Mouse (Mus musculus) intestine, embryonic 15.5 days (tissue): ENCODE measurements around the gene Kcnj5. TPM values are rescaled to one million over a fixed set of nuclear protein-coding genes. Genes with fewer than 3 reads are reported as not detected.
A peak's percentile ranks its signal among the peaks of the same experiment; 100 is the strongest.

Experiments used
- ATAC-seq: fragments of 200-750 bp; cut with Nextera tagmentation; 2 replicates; pipeline ENCODE4 v1.8.0; 2017; ENCODE audit warnings: moderate TSS enrichment, moderate library complexity
- H3K27ac ChIP-seq: fragments of 300-500 bp; sonication (generic); 2 replicates; pipeline ENCODE4 v1.5.1; 2015; ENCODE audit warnings: mild to moderate bottlenecking, inconsistent platforms
- H3K27me3 ChIP-seq: fragments of 300-500 bp; sonication (generic); replicated peaks from 2 replicates; pipeline ENCODE4 v1.6.1; 2015; ENCODE audit warnings: inconsistent platforms
- H3K36me3 ChIP-seq: fragments of 300-500 bp; sonication (generic); 2 replicates; pipeline ENCODE4 v1.6.1; 2015; ENCODE audit warnings: inconsistent platforms
- H3K4me1 ChIP-seq: fragments of 300-500 bp; sonication (generic); replicated peaks from 2 replicates; pipeline ENCODE4 v1.6.1; 2015; ENCODE audit warnings: inconsistent platforms
- H3K4me2 ChIP-seq: fragments of 300-500 bp; sonication (generic); replicated peaks from 2 replicates; pipeline ENCODE4 v1.6.1; 2015; ENCODE audit warnings: mild to moderate bottlenecking, inconsistent platforms
- H3K4me3 ChIP-seq: fragments of 300-500 bp; sonication (generic); replicated peaks from 2 replicates; pipeline ENCODE4 v1.5.1; 2015; ENCODE audit warnings: inconsistent platforms
- H3K9ac ChIP-seq: fragments of 300-500 bp; sonication (generic); 2 replicates; pipeline ENCODE4 v1.6.1; 2015; ENCODE audit warnings: inconsistent platforms
- H3K9me3 ChIP-seq: fragments of 300-500 bp; sonication (generic); 2 replicates; pipeline ENCODE4 v1.6.1; 2016; ENCODE audit warnings: inconsistent platforms
- WGBS: fragments of 180-500 bp; shearing (Covaris S2); methylation state at CpG from one replicate; pipeline ENCODE4 v1.1.7; 2015; 5-methylcytosine and 5-hydroxymethylcytosine counted together
- polyA plus RNA-seq: library from polyadenylated mRNA; unstranded; fragments of >200 nt; fragmentation: Nextera tagmentation; extraction: Ambion mirVana; gene quantifications from 2 replicates; pipeline ENCODE4 v1.2.1, GENCODE M21; 2015

Kcnj5 gene
- polyA plus RNA-seq: 0.10 and 0.15 TPM in 2 replicates

DNA sequence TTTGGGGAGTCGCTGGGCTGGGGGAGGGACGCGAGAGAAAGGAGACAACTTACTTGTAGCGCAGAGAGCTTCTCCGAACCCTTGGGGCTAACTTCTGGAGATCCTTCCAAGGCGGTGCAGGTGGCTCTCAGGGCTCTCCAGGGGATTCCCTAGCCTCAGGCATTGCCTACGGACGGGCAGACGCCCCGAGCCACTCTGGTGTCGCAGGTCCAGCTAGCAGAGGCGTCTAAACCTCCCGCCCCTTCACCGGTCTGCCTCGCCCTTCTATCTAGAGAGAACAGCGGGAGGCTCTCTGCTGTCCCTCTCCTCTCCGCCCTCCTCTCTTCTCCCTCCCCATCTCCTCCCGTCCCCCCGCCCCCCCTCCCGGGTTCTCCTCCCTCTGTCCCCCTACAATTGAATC is at the start of gene Kcnj5:
Kcnj5 (minus strand) TSS at position 300 of the 400 bp plus-strand sequence.
- WGBS: 2% methylated on average over 18 of the region's 20 CpGs
- Histone ChIP-seq H3K9ac (no peak within 1 kb of the TSS), H3K4me2 (peak within 1 kb of the TSS; percentile 58), H3K36me3 (no peaks in the 10 kb centered on the region), H3K27ac (no peak within 1 kb of the TSS), H3K9me3 (no peaks in the 10 kb centered on the region), H3K27me3 (peaks cover 42% of the 10 kb centered on the region), H3K4me1 (peaks cover 8% of the 10 kb centered on the region), H3K4me3 (peak within 1 kb of the TSS; percentile 23)
- peak; percentile 49; the same call in 1 of the 2 replicates for ATAC-seq

DNA sequence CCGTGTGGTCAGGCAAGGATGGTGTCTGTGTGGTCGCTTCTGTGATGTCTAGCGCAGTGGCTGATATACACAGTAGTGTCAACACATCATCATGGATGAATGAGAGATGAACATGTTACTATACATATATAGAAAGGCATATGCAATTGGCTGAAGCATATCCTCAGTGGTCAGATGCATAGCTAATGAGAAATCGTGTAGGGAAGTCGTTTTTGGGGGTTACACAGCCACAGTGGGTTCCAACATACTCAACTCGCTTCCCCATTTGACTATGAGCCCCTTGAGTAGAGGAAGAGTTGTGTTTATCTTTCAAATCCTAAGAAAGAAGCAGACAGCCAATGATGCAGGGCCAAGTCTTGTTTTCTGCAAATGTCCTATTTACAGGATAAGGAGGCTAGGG is 48.6 kb upstream of the Kcnj5 start:
- H3K4me3 ChIP-seq: no peak overlapping the region
- no peak overlapping the region for H3K4me2 ChIP-seq
- ATAC-seq: no peak
- H3K9ac ChIP-seq: no peak overlapping the region
- no peaks in the 10 kb centered on the region for H3K27me3 ChIP-seq
- no peak overlapping the region for H3K27ac ChIP-seq
- H3K4me1 ChIP-seq: no peaks in the 10 kb centered on the region
- 81% methylated on average over 6 of the region's 6 CpGs for WGBS
- no peaks in the 10 kb centered on the region for H3K36me3 ChIP-seq
- H3K9me3 ChIP-seq: no peaks in the 10 kb centered on the region

GRCm38 (mm10) chr9:32391701-32392100 is 47.6 kb upstream of the Kcnj5 start:
- H3K4me2 ChIP-seq: no peak overlapping the region
- no peak overlapping the region for H3K9ac ChIP-seq
- WGBS: 82% methylated on average over 9 of the region's 9 CpGs
- H3K4me1 ChIP-seq: no peaks in the 10 kb centered on the region
- H3K27me3 ChIP-seq: no peaks in the 10 kb centered on the region
- no peaks in the 10 kb centered on the region for H3K9me3 ChIP-seq
- ATAC-seq: no peak
- H3K36me3 ChIP-seq: no peaks in the 10 kb centered on the region
- H3K27ac ChIP-seq: no peak overlapping the region
- H3K4me3 ChIP-seq: no peak overlapping the region

DNA sequence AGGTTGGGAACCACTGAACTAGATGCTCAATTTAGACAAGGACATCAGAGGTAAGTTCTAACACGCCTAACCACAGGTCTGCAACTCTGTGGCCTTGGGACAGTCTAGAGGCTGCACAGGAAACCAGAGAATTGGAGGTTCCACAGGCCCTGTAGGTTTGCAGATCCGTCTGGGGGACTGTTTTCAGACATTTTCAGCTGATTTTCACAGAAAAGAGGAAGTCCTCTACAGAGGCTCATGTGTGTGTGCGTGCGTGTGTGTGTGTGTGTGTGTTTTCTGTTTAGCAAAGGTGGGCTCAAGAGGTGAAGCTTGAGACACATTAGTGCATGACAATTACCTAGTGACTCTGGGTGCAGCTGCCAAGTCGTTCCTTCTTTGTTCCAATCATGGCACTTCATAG is 46.9 kb upstream of the Kcnj5 start:
- 79% methylated on average over 5 of the region's 5 CpGs for WGBS
- Histone ChIP-seq H3K27me3 (no peaks in the 10 kb centered on the region), H3K27ac (no peak overlapping the region), H3K4me1 (no peaks in the 10 kb centered on the region), H3K9ac (no peak overlapping the region), H3K4me3 (no peak overlapping the region), H3K36me3 (no peaks in the 10 kb centered on the region), H3K9me3 (no peaks in the 10 kb centered on the region), H3K4me2 (no peak overlapping the region)
- ATAC-seq: no peak

GRCm38 (mm10) chr9:32388120-32388519 is 44.0 kb upstream of the Kcnj5 start:
- H3K9me3 ChIP-seq: no peaks in the 10 kb centered on the region
- H3K36me3 ChIP-seq: no peaks in the 10 kb centered on the region
- no peaks in the 10 kb centered on the region for H3K4me1 ChIP-seq
- H3K4me3 ChIP-seq: no peak overlapping the region
- no peak overlapping the region for H3K9ac ChIP-seq
- no peak for ATAC-seq
- no peaks in the 10 kb centered on the region for H3K27me3 ChIP-seq
- WGBS: 85% methylated on average over 1 of the region's 1 CpGs
- H3K4me2 ChIP-seq: no peak overlapping the region
- H3K27ac ChIP-seq: no peak overlapping the region

- no peaks in the 10 kb centered on the region for H3K36me3 ChIP-seq
- H3K4me1 ChIP-seq: no peaks in the 10 kb centered on the region
- no peak for ATAC-seq
- no peak overlapping the region for H3K4me2 ChIP-seq
- H3K27me3 ChIP-seq: no peaks in the 10 kb centered on the region
- no peak overlapping the region for H3K9ac ChIP-seq
- H3K27ac ChIP-seq: no peak overlapping the region
- no peaks in the 10 kb centered on the region for H3K9me3 ChIP-seq
- no peak overlapping the region for H3K4me3 ChIP-seq
- 82% methylated on average over 4 of the region's 4 CpGs for WGBS
Observed at GRCm38 (mm10) chr9:32384906-32385305, 40.8 kb upstream of the Kcnj5 start.

DNA sequence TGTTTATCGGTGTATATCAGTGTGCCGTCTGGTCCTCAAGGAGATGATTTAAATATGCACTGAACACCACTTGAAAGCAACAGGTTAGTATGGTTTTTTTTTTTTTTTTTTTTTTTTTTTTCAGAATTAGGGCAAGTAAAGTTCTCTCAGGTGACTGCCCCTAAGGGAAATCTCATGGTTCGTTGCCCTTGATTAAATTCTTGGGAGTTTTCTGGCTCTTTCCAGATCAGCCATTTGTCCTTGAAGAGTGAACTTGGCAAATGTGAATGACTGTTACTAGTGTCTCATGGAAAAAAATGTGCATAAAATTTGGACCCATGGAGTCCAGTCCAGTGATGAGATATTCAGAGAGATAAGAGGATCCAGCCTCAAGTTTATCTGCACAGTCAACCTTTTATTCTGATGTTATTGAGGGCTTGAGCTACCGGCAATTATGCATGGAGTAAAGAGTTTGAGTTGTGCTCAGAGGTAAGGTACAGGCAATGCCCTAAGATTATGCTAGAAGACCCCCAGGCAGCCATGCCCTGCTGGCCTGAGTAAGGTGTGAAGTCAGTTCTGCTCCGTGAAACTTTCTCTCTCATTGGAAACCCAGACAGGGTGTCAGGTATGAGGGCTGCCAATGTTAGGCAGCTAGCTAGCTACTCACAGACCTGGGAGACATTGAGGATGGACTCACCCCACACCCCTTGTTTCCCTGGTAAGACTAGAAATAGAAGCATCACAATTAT is 32.9 kb upstream of the Kcnj5 start:
- no peak for ATAC-seq
- Histone ChIP-seq H3K4me3 (no peak overlapping the region), H3K4me2 (no peak overlapping the region), H3K27me3 (no peaks in the 10 kb centered on the region), H3K4me1 (no peaks in the 10 kb centered on the region), H3K27ac (no peak overlapping the region), H3K36me3 (no peaks in the 10 kb centered on the region), H3K9ac (no peak overlapping the region), H3K9me3 (no peaks in the 10 kb centered on the region)
- 70% methylated on average over 5 of the region's 5 CpGs for WGBS

GRCm38 (mm10) chr9:32376031-32376430 is 31.9 kb upstream of the Kcnj5 start:
- Histone ChIP-seq H3K27ac (no peak overlapping the region), H3K9ac (no peak overlapping the region)

DNA sequence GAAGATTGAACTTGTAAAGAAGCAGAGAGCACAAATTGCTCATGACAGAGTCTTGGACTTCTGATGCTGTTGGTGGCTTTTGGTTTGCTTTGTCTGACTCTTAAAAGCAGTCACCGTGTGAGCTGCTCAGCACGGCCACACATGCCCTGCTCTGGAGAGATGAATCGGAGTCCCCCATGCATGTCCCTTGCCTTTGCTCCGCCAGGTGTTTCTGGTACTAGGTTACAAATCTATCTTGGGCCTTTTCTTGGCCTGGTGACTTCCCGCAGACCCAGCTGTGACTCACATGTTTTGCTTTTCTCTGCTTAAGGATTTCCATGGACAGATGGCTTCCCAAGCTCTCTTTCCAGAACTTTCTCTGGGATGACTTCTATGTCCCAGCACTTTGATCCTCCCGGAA is 29.5 kb upstream of the Kcnj5 start:
- H3K9ac ChIP-seq: no peak overlapping the region
- WGBS: 92% methylated on average over 6 of the region's 6 CpGs
- H3K9me3 ChIP-seq: no peaks in the 10 kb centered on the region
- H3K4me2 ChIP-seq: no peak overlapping the region
- H3K4me3 ChIP-seq: no peak overlapping the region
- no peak for ATAC-seq
- no peaks in the 10 kb centered on the region for H3K4me1 ChIP-seq
- H3K27me3 ChIP-seq: no peaks in the 10 kb centered on the region
- no peak overlapping the region for H3K27ac ChIP-seq
- no peaks in the 10 kb centered on the region for H3K36me3 ChIP-seq

More at GRCm38 (mm10) chr9:32376031-32376430, 31.9 kb upstream of the Kcnj5 start:
- ATAC-seq: no peak
- no peaks in the 10 kb centered on the region for H3K4me1 ChIP-seq
- H3K36me3 ChIP-seq: no peaks in the 10 kb centered on the region
- H3K4me2 ChIP-seq: no peak overlapping the region
- H3K27me3 ChIP-seq: no peaks in the 10 kb centered on the region
- WGBS: 77% methylated on average over 7 of the region's 7 CpGs
- H3K4me3 ChIP-seq: no peak overlapping the region
- no peaks in the 10 kb centered on the region for H3K9me3 ChIP-seq

DNA sequence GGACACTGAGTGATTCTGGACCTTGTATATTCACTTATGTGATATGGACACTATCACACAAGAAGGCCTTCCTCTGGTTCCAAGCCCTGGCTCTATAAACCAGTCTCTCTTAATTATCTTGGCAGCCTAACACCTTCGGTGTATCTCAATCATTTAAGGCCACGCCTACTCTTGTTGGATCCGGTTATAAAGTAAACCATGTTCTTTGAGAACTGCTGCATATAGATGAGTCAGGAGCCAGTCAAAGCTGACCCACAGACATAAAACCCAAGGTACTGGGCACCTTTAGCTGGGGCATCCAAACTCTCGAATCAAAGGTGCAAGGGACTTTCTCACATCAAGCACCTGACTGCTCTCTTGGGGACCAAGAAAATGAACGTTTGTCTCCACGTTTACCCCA is 28.1 kb upstream of the Kcnj5 start, which contains the start of gene Kcnj1:
Kcnj1 (plus strand) TSS at position 292 of the 400 bp plus-strand sequence.
- Histone ChIP-seq H3K4me3 (no peak within 1 kb of the TSS), H3K27me3 (no peaks in the 10 kb centered on the region)
- WGBS: 78% methylated on average over 6 of the region's 6 CpGs

DNA sequence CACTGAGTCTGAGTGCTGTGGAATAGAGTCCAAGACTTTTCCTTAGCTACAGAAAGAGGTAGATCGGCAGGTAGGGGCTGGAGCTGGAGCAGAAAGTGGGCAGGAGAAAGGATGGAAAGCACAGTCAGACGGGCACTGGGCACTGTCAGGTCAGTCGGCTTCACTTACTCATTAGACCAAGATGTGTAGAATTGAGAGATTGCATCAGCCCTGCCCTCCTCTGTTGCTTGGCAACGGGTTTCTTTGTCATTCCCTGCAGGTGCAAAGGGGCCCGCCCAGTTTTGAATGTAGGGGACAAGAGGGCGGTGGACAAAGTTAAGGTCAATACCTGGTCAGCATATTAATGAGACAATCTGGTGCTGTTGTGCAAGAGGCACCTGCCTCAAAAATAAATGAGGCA is 25.2 kb upstream of the Kcnj5 start:
- H3K36me3 ChIP-seq: no peaks in the 10 kb centered on the region
- no peaks in the 10 kb centered on the region for H3K27me3 ChIP-seq
- H3K4me1 ChIP-seq: no peaks in the 10 kb centered on the region
- no peak for ATAC-seq
- 56% methylated on average over 6 of the region's 6 CpGs for WGBS
- no peak overlapping the region for H3K4me3 ChIP-seq
- H3K4me2 ChIP-seq: no peak overlapping the region
- no peak overlapping the region for H3K27ac ChIP-seq
- H3K9me3 ChIP-seq: no peaks in the 10 kb centered on the region
- no peak overlapping the region for H3K9ac ChIP-seq

More for the DNA sequence above, 28.1 kb upstream of the Kcnj5 start, which contains the start of gene Kcnj1:
- ATAC-seq: no peak
- Histone ChIP-seq H3K9me3 (no peaks in the 10 kb centered on the region), H3K4me1 (no peaks in the 10 kb centered on the region), H3K9ac (no peak within 1 kb of the TSS), H3K27ac (no peak within 1 kb of the TSS), H3K4me2 (no peak within 1 kb of the TSS), H3K36me3 (no peaks in the 10 kb centered on the region)

DNA sequence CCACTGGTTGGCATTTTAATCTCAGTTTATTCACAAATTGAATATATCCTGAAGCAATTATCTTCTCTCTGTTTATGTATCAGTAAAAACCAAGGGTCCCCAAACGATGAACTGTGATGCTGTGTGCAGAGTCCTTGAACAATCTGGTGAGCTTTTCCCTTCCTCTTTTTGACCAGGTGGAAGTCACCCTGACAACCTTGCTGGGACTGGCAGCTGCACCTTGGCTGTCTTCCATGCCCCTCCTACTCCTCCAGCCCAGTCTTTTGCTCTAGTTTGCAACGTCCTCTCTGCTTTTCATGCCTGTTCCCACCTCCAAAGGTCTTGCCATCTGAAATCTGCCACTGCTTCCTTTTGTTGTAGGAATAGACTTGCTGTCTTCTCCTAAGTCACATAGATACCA is 24.7 kb upstream of the Kcnj5 start:
- Histone ChIP-seq H3K9ac (no peak overlapping the region), H3K4me3 (no peak overlapping the region), H3K4me2 (no peak overlapping the region), H3K27me3 (no peaks in the 10 kb centered on the region), H3K9me3 (no peaks in the 10 kb centered on the region), H3K27ac (no peak overlapping the region), H3K4me1 (no peaks in the 10 kb centered on the region), H3K36me3 (no peaks in the 10 kb centered on the region)
- 29% methylated on average over 2 of the region's 2 CpGs for WGBS
- no peak for ATAC-seq

GRCm38 (mm10) chr9:32360770-32361169 is 16.6 kb upstream of the Kcnj5 start:
- no peak for ATAC-seq
- 67% methylated on average over 1 of the region's 1 CpGs for WGBS

More at GRCm38 (mm10) chr9:32360770-32361169, 16.6 kb upstream of the Kcnj5 start:
- no peaks in the 10 kb centered on the region for H3K36me3 ChIP-seq
- H3K9ac ChIP-seq: no peak overlapping the region
- H3K4me2 ChIP-seq: no peak overlapping the region
- H3K4me3 ChIP-seq: no peak overlapping the region
- no peak overlapping the region for H3K27ac ChIP-seq
- H3K9me3 ChIP-seq: no peaks in the 10 kb centered on the region
- no peaks in the 10 kb centered on the region for H3K4me1 ChIP-seq
- no peaks in the 10 kb centered on the region for H3K27me3 ChIP-seq
